Mouse (Mus musculus) midbrain, embryonic 13.5 days (tissue): Measurements from ENCODE around the gene Cpa4. TPM values are rescaled to one million over a fixed set of nuclear protein-coding genes. Genes with fewer than 3 reads are reported as not detected.

Experiments
- ATAC-seq: fragments of 200-750 bp; cut with Nextera tagmentation; 2 replicates; pipeline ENCODE4 v1.8.0; 2017; ENCODE audit warnings: mild to moderate bottlenecking, moderate TSS enrichment, moderate library complexity
- H3K27ac ChIP-seq: fragments of 300-500 bp; sonication (generic); 2 replicates; pipeline ENCODE4 v1.5.1; 2015; ENCODE audit warnings: inconsistent platforms, mild to moderate bottlenecking, moderate library complexity
- H3K27me3 ChIP-seq: fragments of 300-500 bp; sonication (generic); 2 replicates; pipeline ENCODE4 v1.6.1; 2015; ENCODE audit warnings: mild to moderate bottlenecking, inconsistent platforms
- H3K36me3 ChIP-seq: fragments of 300-500 bp; sonication (generic); 2 replicates; pipeline ENCODE4 v1.6.1; 2015; ENCODE audit warnings: mild to moderate bottlenecking, inconsistent platforms
- H3K4me1 ChIP-seq: fragments of 300-500 bp; sonication (generic); replicated peaks from 2 replicates; pipeline ENCODE4 v1.6.1; 2015; ENCODE audit warnings: inconsistent platforms
- H3K4me2 ChIP-seq: fragments of 300-500 bp; sonication (generic); replicated peaks from 2 replicates; pipeline ENCODE4 v1.6.1; 2015; ENCODE audit warnings: moderate library complexity, mild to moderate bottlenecking, inconsistent platforms
- H3K4me3 ChIP-seq: fragments of 300-500 bp; sonication (generic); replicated peaks from 2 replicates; pipeline ENCODE4 v1.5.1; 2015; ENCODE audit warnings: mild to moderate bottlenecking, inconsistent platforms
- H3K9ac ChIP-seq: fragments of 300-500 bp; sonication (generic); replicated peaks from 2 replicates; pipeline ENCODE4 v1.6.1; 2015; ENCODE audit warnings: mild to moderate bottlenecking, inconsistent platforms
- H3K9me3 ChIP-seq: fragments of 300-500 bp; sonication (generic); 2 replicates; pipeline ENCODE4 v1.6.1; 2016; ENCODE audit warnings: mild to moderate bottlenecking, inconsistent platforms
- WGBS: fragments of 180-500 bp; shearing (Covaris S2); methylation state at CpG from one replicate; pipeline ENCODE4 v1.1.7; 2015; 5-methylcytosine and 5-hydroxymethylcytosine counted together
- polyA plus RNA-seq: library from polyadenylated mRNA; unstranded; fragments of >200 nt; fragmentation: Nextera tagmentation; extraction: Ambion mirVana; gene quantifications from 2 replicates; pipeline ENCODE4 v1.2.1, GENCODE M21; 2015

The Cpa4 gene
- polyA plus RNA-seq, 1 experiment from 2014 or later, result 2.4 TPM

DNA sequence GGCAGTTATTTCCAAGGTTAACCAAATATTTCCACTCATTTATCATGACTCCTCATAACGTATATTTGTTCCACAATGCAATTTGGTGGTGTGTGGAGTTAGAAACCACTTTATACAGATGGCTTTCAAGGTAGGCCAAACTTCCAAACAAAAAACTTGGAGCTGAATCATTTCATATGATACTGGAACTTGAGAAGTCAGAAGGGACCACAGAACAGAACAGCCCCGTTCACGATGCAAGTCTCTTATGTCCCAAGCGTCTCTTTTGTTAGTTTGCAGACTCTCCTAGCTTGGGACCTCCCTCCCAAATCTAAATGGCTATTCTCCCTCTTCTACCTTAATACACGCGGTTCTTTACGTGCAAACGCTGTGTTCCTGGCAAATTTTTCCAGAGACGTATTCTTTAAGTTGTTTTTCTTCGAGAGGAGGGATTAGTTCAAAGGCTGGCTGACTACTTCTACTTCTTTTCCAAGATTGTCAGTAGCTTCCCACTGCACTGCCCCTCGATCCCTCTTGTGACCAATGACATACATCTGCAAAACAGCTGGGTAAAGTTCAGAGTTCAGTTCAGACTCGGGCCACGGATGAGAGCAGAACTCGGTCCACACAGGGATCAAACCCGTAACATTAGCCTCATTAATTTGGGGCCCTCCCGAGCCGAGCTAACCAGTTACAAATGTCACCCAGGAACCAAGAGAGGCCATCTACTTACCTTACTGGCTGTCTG lies 8.5 kb downstream of the Cpa4 start:
- no peak overlapping the region for H3K4me2 ChIP-seq
- no peaks in the 10 kb centered on the region for H3K9me3 ChIP-seq
- no peak overlapping the region for H3K9ac ChIP-seq
- H3K27me3 ChIP-seq, result no peaks in the 10 kb centered on the region
- 74% methylated on average over 17 of the region's 17 CpGs for WGBS
- no peaks in the 10 kb centered on the region for H3K36me3 ChIP-seq
- H3K27ac ChIP-seq, result no peak overlapping the region
- no peak overlapping the region for H3K4me3 ChIP-seq
- H3K4me1 ChIP-seq, result peaks cover 40% of the 10 kb centered on the region
- ATAC-seq, result no peak

DNA sequence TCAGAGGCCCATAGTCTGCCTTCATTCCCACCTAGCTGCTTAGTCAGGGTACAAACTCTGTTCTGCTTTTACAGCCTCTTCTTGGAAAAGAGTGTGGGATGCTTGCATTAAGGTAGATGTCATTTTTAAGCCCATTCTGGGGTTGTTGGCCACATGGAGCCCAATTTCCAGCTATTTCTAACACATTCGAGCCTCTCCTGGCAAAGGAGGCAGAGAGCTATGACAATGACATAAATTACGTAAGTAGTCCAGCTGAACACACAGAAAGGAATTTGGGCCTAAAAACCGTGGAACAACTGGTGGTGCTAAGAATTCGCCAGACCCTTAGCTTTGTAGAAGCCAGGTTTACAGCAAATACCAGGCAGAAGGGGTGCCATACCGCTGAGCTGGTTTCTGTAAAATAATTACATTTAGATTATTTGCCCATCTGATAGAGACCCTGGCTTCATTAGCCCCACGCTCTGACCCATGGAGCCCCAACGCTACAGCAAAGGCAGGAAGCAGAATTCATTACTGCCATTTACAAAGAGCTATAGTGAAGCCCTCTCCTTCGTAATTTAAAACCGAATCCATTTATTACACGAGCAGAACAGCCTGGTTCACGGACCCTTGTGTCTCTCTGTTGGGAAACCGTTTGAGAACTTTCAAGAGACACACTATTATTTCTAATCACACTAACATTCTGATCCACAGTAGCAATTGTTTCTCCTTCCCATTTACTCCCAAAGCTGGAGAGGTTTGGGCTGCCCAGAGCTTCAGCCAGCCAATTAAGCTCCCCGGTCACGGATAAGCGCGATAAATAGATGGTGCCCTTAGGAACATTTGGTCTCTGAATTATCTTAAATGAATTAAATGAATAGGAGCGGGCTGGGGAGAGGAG lies 12.0 kb downstream of the Cpa4 start:
- H3K9ac ChIP-seq, result no peak overlapping the region
- peak; percentile 75 for ATAC-seq
- no peaks in the 10 kb centered on the region for H3K36me3 ChIP-seq
- H3K4me2 ChIP-seq, result 0 out of 2 replicates have a peak overlapping the region, but pooled peaks have one; percentile 9
- H3K4me1 ChIP-seq, result peaks cover 24% of the 10 kb centered on the region
- WGBS, result 34% methylated on average over 17 of the region's 17 CpGs
- H3K27me3 ChIP-seq, result no peaks in the 10 kb centered on the region
- H3K4me3 ChIP-seq, result no peak overlapping the region
- no peaks in the 10 kb centered on the region for H3K9me3 ChIP-seq
- H3K27ac ChIP-seq, result peak overlapping the region; percentile 82

DNA sequence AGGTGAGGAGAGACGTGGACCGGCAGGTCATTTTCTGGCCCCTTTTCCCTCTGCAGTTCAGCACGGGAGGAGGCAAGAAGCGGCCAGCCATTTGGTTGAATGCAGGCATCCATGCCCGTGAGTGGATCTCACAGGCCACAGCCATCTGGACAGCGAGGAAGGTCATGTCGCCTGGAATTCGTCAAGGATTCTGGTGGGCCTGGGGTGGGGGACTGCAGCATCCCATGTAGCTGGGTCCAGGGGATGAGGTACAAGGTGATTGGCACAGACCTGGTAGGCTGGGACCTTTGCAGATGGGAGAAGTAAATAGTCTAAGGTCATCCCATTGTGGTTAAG lies 12.6 kb downstream of the Cpa4 start:
- H3K9ac ChIP-seq, result no peak overlapping the region
- no peaks in the 10 kb centered on the region for H3K36me3 ChIP-seq
- peak; percentile 65 for ATAC-seq
- 0 out of 2 replicates have a peak overlapping the region, but pooled peaks have one; percentile 9 for H3K4me2 ChIP-seq
- H3K4me3 ChIP-seq, result no peak overlapping the region
- H3K27me3 ChIP-seq, result no peaks in the 10 kb centered on the region
- peaks cover 24% of the 10 kb centered on the region for H3K4me1 ChIP-seq
- no peaks in the 10 kb centered on the region for H3K9me3 ChIP-seq
- H3K27ac ChIP-seq, result peak overlapping the region; percentile 82
- WGBS, result 45% methylated on average over 8 of the region's 8 CpGs

DNA sequence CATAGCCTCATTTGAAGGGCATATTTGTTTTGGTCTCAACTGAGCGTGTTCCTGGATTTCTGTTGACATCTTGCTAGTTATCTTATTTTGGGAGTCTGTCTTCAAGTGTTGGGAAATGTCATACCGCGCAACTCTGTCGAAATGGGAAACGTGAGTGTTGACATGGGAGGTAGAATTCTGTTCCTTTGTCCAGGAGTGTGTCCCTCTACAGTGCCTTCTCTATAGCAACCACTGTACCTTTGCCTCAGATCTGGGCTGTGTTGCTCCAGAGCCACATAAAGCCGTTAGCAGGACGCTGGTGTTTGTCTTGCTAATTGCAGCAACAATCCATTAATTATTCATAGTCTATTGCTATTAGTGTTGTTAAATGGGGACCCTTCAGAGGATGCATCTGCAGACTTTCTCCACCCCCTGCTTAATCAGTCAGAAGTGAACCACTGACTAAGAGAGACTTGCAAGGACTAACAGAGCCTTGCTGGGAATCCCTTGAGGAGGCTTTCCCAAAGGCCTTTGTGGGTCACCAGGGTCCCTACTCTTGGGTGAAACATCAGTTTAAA lies 18.8 kb downstream of the Cpa4 start:
- Histone ChIP-seq H3K4me2 (no peak overlapping the region), H3K4me3 (no peak overlapping the region), H3K36me3 (no peaks in the 10 kb centered on the region), H3K27me3 (no peaks in the 10 kb centered on the region), H3K9ac (no peak overlapping the region), H3K4me1 (peaks cover 18% of the 10 kb centered on the region; the same call in 1 of the 2 replicates), H3K27ac (no peak overlapping the region), H3K9me3 (no peaks in the 10 kb centered on the region)
- 76% methylated on average over 7 of the region's 7 CpGs for WGBS
- no peak for ATAC-seq

DNA sequence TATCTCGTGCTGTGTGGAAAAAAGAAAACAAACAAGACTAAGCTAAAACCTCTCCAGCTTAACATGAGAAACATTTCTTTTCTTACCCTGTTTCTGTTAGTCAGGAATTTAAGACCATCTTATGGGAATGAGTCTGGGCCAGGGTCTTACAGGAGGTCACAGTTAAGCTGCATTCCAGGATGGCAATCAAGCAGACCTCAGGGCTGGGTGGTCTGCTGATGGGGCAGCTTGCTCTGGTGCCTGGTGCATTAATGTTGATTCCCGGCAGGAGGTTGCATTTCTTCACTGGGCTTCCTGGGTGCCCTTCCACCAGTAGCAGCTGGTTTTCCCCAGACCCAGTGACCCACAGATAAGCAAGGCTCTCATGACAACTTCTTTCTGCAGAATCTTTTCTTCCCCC lies 21.6 kb downstream of the Cpa4 start:
- Histone ChIP-seq H3K9me3 (no peaks in the 10 kb centered on the region), H3K4me2 (no peak overlapping the region), H3K27me3 (no peaks in the 10 kb centered on the region), H3K4me1 (peaks cover 33% of the 10 kb centered on the region), H3K9ac (no peak overlapping the region), H3K4me3 (no peak overlapping the region), H3K27ac (no peak overlapping the region), H3K36me3 (no peaks in the 10 kb centered on the region)
- no peak for ATAC-seq
- WGBS, result 46% methylated on average over 2 of the region's 2 CpGs

DNA sequence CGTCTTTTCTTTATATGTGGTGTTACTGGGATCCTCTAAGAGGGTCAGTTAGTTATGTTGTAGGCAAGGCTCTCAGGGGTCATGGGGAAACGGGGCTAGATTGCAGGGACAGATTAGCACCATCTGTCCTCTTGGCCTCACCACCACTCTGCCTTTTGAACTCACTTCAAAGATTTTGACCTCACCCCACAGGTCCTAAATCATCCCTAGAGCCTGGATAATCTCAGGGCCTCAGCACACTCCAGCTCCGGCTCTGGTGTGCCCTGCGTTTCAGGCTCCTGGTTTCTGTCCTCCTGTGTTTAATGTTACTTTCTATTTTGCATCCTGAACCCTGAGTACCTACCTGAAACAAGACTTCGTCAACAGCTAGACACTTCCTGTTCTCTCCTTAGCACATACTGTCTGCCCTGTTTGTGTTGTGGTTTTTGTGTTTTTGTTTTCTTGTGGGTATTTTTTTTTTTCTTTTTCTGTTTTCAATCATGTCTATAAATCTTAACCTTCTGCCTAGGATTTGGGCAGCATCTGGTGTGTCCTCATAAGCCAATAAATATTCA lies 23.8 kb downstream of the Cpa4 start:
- H3K4me2 ChIP-seq, result no peak overlapping the region
- H3K27ac ChIP-seq, result peak overlapping the region; percentile 67
- no peak overlapping the region for H3K9ac ChIP-seq
- WGBS, result 62% methylated on average over 5 of the region's 5 CpGs
- no peaks in the 10 kb centered on the region for H3K9me3 ChIP-seq
- H3K36me3 ChIP-seq, result no peaks in the 10 kb centered on the region
- H3K4me3 ChIP-seq, result no peak overlapping the region
- no peaks in the 10 kb centered on the region for H3K27me3 ChIP-seq
- peaks cover 36% of the 10 kb centered on the region for H3K4me1 ChIP-seq
- ATAC-seq, result no peak

DNA sequence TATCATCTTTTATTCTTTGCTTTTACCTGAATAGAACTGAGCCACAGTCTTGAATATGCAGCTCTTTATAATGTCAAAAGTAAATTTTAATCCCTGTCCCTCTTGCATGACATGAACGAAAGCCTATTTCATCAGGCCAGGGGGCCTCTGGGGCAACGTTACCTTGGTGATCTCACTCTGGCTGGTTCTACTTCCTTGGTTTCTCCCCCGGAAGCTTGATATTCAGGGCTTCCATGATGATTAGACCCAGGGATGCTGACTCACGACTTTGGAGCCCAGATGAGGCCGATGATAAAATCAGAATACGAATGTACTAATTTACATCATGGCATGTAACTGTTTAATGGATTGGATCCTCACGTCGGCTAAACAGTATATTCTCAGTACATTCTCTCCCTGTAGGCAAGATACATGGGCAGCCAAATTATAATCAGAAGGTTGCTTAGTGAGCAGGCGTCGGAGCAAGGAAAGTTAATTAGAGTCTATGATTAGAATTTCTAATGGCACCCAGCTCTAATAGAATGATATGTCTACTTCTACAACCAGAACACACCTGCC lies 24.3 kb downstream of the Cpa4 start:
- H3K27me3 ChIP-seq, result no peaks in the 10 kb centered on the region
- peak; percentile 53 for ATAC-seq
- H3K36me3 ChIP-seq, result no peaks in the 10 kb centered on the region
- no peak overlapping the region for H3K4me2 ChIP-seq
- H3K9me3 ChIP-seq, result no peaks in the 10 kb centered on the region
- no peak overlapping the region for H3K9ac ChIP-seq
- H3K4me1 ChIP-seq, result peaks cover 33% of the 10 kb centered on the region
- 53% methylated on average over 10 of the region's 10 CpGs for WGBS
- no peak overlapping the region for H3K4me3 ChIP-seq
- H3K27ac ChIP-seq, result peak overlapping the region; percentile 67

DNA sequence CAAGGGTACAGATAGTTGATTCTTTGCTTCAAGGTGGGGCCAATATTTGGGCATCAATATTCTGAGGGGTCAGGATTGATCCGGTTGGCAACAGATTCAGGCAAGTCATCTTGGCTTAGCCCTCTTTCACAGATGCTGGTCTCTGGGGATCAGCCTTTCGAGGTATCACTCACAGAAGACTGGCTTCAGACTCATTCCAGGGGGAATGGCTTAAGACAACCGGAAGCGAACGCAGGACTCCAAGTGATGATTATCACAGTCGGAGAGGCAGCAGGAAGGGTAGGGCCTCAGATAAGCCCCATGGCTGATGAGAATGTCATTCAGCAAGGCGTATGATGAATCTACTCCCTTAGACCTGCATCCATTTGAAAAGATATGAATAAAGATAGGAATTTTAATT lies 26.2 kb downstream of the Cpa4 start:
- no peak for ATAC-seq
- no peaks in the 10 kb centered on the region for H3K27me3 ChIP-seq
- no peak overlapping the region for H3K4me3 ChIP-seq
- no peaks in the 10 kb centered on the region for H3K36me3 ChIP-seq
- peaks cover 32% of the 10 kb centered on the region for H3K4me1 ChIP-seq
- H3K9ac ChIP-seq, result no peak overlapping the region
- no peak overlapping the region for H3K4me2 ChIP-seq
- no peaks in the 10 kb centered on the region for H3K9me3 ChIP-seq
- no peak overlapping the region for H3K27ac ChIP-seq
- WGBS, result 73% methylated on average over 7 of the region's 7 CpGs

DNA sequence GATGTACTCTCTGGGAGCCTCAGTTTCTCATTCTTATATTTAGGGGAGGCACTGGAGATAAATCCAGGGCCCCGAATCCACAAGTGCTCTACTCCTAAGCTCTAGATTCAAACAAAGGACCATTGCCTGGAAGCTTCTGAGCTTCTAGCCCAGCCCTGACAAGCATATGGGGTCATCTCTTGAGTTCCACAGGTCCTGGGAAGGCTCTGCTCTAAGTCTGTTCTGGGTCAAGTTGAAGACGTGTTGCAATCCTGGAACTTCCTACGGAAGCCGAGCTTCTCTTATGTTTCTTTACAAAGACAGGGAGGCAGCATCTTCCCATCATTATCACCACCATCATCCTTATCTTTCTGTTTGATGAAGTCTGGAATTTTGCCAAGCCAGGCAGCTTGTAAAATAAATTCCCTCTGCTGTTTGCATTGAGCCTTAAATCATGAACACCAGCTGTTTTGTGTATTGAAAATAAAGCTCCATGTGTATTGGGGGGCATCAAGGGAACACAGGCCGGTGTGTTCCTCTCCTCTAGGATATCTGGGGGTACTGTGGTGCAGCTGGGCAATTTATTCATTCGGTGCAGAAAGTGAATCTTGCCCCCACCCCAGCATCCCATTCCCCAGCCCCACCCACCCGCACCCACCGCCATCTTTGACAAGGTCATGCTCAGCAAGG lies 28.2 kb downstream of the Cpa4 start:
- WGBS, result 89% methylated on average over 8 of the region's 8 CpGs
- Histone ChIP-seq H3K4me3 (no peak overlapping the region), H3K27ac (0 out of 2 replicates have a peak overlapping the region, but pooled peaks have one; percentile 25), H3K36me3 (no peaks in the 10 kb centered on the region), H3K27me3 (no peaks in the 10 kb centered on the region), H3K4me1 (peaks cover 23% of the 10 kb centered on the region), H3K9ac (no peak overlapping the region), H3K4me2 (no peak overlapping the region), H3K9me3 (no peaks in the 10 kb centered on the region)
- no peak for ATAC-seq

DNA sequence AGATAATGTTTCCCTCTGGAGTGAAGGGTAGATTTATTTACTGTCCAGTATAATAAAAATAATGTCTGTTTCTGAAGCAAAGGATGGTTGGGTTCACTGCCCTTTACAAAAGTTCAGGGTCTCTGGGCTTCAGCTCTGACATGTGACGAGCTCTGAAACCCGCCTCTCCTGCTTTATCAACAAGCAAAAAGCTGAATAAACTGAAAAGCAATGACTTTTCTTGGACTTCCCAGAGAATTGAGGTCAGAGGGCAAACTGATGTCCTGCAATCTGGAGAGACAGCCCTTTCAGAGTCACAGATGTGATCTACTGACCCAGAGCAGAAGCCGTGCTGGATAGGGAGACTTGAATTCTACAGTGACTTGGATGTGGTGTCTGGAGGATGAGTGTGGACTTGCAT lies 31.9 kb downstream of the Cpa4 start:
- 65% methylated on average over 3 of the region's 3 CpGs for WGBS

DNA sequence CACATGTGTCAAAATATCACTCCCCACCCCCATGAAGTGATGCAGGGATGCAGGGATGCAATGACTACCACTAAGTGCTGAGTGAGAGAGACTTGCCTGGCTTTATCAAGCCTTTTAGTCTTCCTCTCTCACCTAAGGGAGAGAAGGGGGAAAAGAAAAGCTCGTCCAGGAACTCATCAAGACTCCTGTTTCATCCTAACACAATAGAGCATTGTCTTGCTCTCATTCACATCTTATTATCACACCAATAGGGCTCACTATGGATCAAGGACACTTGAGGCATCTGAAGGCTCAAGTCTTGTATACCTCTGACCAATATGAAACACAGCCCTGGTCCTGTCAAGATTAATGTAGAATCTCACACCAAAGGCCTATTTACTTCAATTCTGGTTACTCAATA lies 32.8 kb downstream of the Cpa4 start:
- ATAC-seq, result no peak
- H3K4me3 ChIP-seq, result no peak overlapping the region
- no peaks in the 10 kb centered on the region for H3K27me3 ChIP-seq
- WGBS, result 67% methylated on average over 1 of the region's 1 CpGs
- no peak overlapping the region for H3K9ac ChIP-seq
- no peaks in the 10 kb centered on the region for H3K9me3 ChIP-seq
- H3K36me3 ChIP-seq, result no peaks in the 10 kb centered on the region
- no peak overlapping the region for H3K27ac ChIP-seq
- H3K4me1 ChIP-seq, result peaks cover 3% of the 10 kb centered on the region; the same call in 1 of the 2 replicates
- no peak overlapping the region for H3K4me2 ChIP-seq

More for the DNA sequence above, 31.9 kb downstream of the Cpa4 start:
- no peaks in the 10 kb centered on the region for H3K36me3 ChIP-seq
- H3K27ac ChIP-seq, result no peak overlapping the region
- no peak overlapping the region for H3K4me3 ChIP-seq
- H3K9ac ChIP-seq, result no peak overlapping the region
- no peaks in the 10 kb centered on the region for H3K27me3 ChIP-seq
- peaks cover 4% of the 10 kb centered on the region; the same call in 1 of the 2 replicates for H3K4me1 ChIP-seq
- no peak for ATAC-seq
- no peak overlapping the region for H3K4me2 ChIP-seq
- H3K9me3 ChIP-seq, result no peaks in the 10 kb centered on the region
